Mouse (Mus musculus) heart, embryonic 16.5 days (tissue): ENCODE results near the gene Gm10273. TPM values are rescaled to one million over a fixed set of nuclear protein-coding genes. Genes with fewer than 3 reads are reported as not detected.
"Not testable (repeated sequence)": the region's sequence is repeated elsewhere in the genome, so short reads cannot be mapped to it uniquely, and the experiment has no call there.

ENCODE experiments used
- ATAC-seq: fragments of 200-750 bp; cut with Nextera tagmentation; replicated peaks from 2 replicates; pipeline ENCODE4 v1.8.0; 2017; ENCODE audit warnings: moderate number of reproducible peaks; ENCODE audit not compliant: insufficient read depth, low FRiP score; ENCODE audit errors: extremely low read depth
- H3K27ac ChIP-seq: fragments of 300-500 bp; sonication (generic); 2 replicates; pipeline ENCODE4 v1.5.1; 2014; ENCODE audit warnings: mild to moderate bottlenecking, low read length, control low read depth, moderate library complexity
- H3K27me3 ChIP-seq: fragments of 300-500 bp; sonication (generic); 2 replicates; pipeline ENCODE4 v1.6.1; 2014; ENCODE audit warnings: low read length, mixed read lengths; ENCODE audit not compliant: control insufficient read depth, insufficient read depth
- H3K36me3 ChIP-seq: fragments of 300-500 bp; sonication (generic); 2 replicates; pipeline ENCODE4 v1.6.1; 2014; ENCODE audit not compliant: control insufficient read depth, insufficient read depth
- H3K4me1 ChIP-seq: fragments of 300-500 bp; sonication (generic); 2 replicates; pipeline ENCODE4 v1.6.1; 2014; ENCODE audit warnings: low read length, mixed read lengths; ENCODE audit not compliant: control insufficient read depth, insufficient read depth
- H3K4me2 ChIP-seq: fragments of 300-500 bp; sonication (generic); 2 replicates; pipeline ENCODE4 v1.6.1; 2014; ENCODE audit warnings: low read depth, mild to moderate bottlenecking, control low read depth, low read length
- H3K4me3 ChIP-seq: fragments of 300-500 bp; sonication (generic); 2 replicates; pipeline ENCODE4 v1.5.1; 2014; ENCODE audit warnings: mild to moderate bottlenecking, control low read depth, low read length
- H3K9ac ChIP-seq: fragments of 300-500 bp; sonication (generic); 2 replicates; pipeline ENCODE4 v1.6.1; 2014; ENCODE audit warnings: low read length, control low read depth
- H3K9me3 ChIP-seq: fragments of 300-500 bp; sonication (generic); replicated peaks from 2 replicates; pipeline ENCODE4 v1.6.1; 2016; ENCODE audit warnings: low read length; ENCODE audit not compliant: control insufficient read depth
- WGBS: fragments of 180-500 bp; shearing (Covaris S2); extraction: QIAGEN DNeasy Blood & Tissue Kit; methylation state at CpG from one replicate; pipeline ENCODE4 v1.1.7; 2014; 5-methylcytosine and 5-hydroxymethylcytosine counted together
- polyA plus RNA-seq: library from polyadenylated mRNA; unstranded; fragments of >200 nt; fragmentation: Nextera tagmentation; extraction: Ambion mirVana; gene quantifications from 2 replicates; pipeline ENCODE4 v1.2.1, GENCODE M21; 2015

Gm10273 gene
- polyA plus RNA-seq: 5.9 and 65.1 TPM in 2 replicates

DNA sequence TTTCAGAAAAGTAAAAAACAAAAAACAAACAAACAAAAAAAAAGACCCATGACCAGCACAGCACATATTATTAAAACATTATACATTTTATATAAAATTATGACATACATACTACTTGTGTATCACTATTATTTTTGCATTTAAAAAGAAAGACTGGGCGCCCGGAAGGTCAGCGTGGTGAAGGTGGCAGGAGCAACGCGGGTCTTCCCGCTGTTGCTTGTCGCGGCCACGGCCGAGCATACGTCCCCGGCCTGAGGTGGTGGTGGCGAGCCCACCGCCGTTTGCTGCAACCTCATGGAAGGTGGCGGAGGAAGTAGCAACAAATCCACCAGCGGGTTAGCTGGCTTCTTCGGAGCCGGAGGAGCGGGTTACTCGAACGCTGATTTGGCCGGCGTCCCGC, at the start of gene Gm10273:
TSS of gene Gm10273 (plus strand) at position 172 of the 400 bp plus-strand sequence.
- not testable (repeated sequence) for H3K4me1 ChIP-seq, H3K36me3 ChIP-seq, H3K4me3 ChIP-seq, ATAC-seq, H3K9me3 ChIP-seq, H3K4me2 ChIP-seq, H3K27ac ChIP-seq, H3K9ac ChIP-seq, H3K27me3 ChIP-seq
- WGBS: 94% methylated on average over 8 of the region's 25 CpGs

DNA sequence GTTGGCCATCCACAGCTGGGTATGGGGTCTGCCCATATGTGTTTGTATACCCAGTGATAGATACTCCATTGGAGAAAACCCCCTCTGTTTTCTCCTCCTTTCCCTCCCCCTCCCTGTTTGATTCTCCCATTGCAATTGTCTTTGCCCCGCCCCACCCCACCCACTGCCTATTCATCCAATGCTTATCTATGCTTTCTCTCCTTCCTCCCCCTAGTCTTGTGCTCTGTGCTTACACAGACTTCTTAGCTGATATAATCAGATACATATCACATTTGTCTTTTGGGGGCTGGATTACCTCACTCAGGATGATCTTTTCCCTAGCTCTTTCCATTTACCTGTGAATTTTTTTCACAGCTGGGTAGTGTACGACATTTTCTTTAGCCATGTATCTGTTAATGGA, 48.9 kb upstream of the Gm10273 start:
- no peaks in the 10 kb centered on the region for H3K9me3 ChIP-seq
- no peak overlapping the region for H3K27ac ChIP-seq
- no peak overlapping the region for H3K4me3 ChIP-seq
- no peak for ATAC-seq
- no peaks in the 10 kb centered on the region for H3K27me3 ChIP-seq
- no peak overlapping the region for H3K9ac ChIP-seq
- no peak overlapping the region for H3K4me2 ChIP-seq
- H3K4me1 ChIP-seq: no peaks in the 10 kb centered on the region
- WGBS: 91% methylated on average over 2 of the region's 2 CpGs
- peaks cover 66% of the 10 kb centered on the region for H3K36me3 ChIP-seq

DNA sequence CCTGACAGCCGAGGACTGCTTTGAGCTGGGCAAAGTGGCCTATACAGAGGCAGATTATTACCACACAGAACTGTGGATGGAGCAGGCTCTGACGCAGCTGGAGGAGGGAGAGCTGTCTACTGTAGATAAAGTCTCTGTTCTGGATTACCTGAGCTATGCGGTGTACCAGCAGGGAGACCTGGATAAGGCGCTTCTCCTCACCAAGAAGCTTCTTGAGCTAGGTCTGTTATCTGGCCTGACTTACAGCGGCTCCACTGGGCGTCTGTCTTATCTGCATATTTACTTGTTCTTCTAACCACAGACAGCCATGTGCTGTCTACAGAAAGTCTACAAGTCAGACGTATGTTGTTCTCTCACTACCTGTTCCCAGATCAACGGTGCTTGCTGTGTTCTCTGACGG, 47.2 kb upstream of the Gm10273 start:
- H3K27me3 ChIP-seq: no peaks in the 10 kb centered on the region
- H3K27ac ChIP-seq: no peak overlapping the region
- no peak overlapping the region for H3K4me3 ChIP-seq
- no peaks in the 10 kb centered on the region for H3K9me3 ChIP-seq
- 72% methylated on average over 9 of the region's 9 CpGs for WGBS
- no peaks in the 10 kb centered on the region for H3K4me1 ChIP-seq
- no peak overlapping the region for H3K9ac ChIP-seq
- H3K36me3 ChIP-seq: peaks cover 65% of the 10 kb centered on the region
- H3K4me2 ChIP-seq: no peak overlapping the region
- ATAC-seq: no peak

DNA sequence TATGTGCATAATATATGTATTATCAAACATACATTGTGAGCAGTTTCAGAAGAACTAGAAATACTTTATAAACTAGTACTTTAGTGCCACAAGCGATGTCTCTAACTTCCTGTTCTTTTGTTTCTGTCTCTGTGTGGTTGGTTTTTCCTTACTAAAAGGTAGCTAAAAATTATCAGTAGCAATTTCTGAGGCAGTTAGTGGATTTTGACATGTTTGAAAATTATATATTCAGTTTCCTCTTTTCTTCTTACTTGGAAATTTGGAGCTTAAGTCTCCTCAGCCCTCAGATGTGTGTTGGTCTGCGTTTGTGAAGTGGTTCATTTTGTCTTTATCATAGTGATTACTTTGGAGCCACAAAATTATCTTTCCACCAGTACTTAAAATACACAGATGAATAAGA, 45.9 kb upstream of the Gm10273 start:
- H3K36me3 ChIP-seq: peaks cover 61% of the 10 kb centered on the region
- ATAC-seq: no peak
- no peak overlapping the region for H3K27ac ChIP-seq
- no peak overlapping the region for H3K4me3 ChIP-seq
- no peak overlapping the region for H3K9ac ChIP-seq
- no peaks in the 10 kb centered on the region for H3K9me3 ChIP-seq
- H3K4me2 ChIP-seq: no peak overlapping the region
- WGBS: 80% methylated on average over 2 of the region's 2 CpGs
- H3K4me1 ChIP-seq: no peaks in the 10 kb centered on the region
- no peaks in the 10 kb centered on the region for H3K27me3 ChIP-seq

DNA sequence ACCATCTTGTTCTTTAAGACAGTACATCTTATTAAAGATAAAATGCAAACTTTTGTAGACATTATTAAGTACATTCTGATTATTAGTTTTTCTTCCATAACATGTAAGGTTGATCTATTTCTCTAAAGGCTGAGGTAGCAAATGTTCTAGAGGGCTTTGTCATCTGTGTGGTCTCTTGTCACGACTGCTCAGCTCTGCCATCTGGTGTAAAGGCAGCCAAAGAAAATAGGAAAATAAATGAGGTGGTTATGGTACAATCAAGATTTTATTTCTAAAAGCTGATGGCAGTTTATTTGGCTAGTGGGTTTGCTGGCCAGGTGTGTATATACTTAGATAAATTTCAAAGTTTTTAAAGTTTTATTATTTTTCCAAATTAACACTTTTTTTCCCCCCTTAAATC, 42.4 kb upstream of the Gm10273 start:
- no peaks in the 10 kb centered on the region for H3K9me3 ChIP-seq
- no peaks in the 10 kb centered on the region for H3K27me3 ChIP-seq
- peaks cover 50% of the 10 kb centered on the region for H3K36me3 ChIP-seq
- no peak overlapping the region for H3K4me3 ChIP-seq
- ATAC-seq: no peak
- no peaks in the 10 kb centered on the region for H3K4me1 ChIP-seq
- H3K27ac ChIP-seq: no peak overlapping the region
- H3K9ac ChIP-seq: no peak overlapping the region
- H3K4me2 ChIP-seq: no peak overlapping the region
- 56% methylated on average over 1 of the region's 1 CpGs for WGBS

DNA sequence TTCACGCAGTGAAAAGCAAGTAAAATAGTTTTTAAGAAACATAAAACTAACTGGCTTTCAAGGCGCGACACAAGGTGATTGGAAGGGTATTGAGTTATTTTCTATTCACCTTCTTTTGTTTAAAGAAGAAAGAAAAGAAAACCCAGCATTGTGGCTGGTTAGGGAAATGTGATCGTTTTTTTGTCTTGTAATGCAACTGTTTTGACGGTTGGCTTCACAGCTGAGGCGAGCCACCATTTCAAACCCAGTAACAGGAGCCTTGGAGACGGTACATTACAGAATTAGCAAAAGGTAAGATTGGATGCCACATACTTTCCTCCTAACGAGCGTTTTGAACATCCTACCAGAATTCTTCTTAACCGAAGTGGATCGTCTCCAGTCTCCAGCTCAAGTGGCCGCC, 41.3 kb upstream of the Gm10273 start:
- Histone ChIP-seq H3K9ac (no peak overlapping the region), H3K27ac (no peak overlapping the region), H3K4me3 (no peak overlapping the region), H3K4me2 (no peak overlapping the region), H3K9me3 (no peaks in the 10 kb centered on the region), H3K4me1 (no peaks in the 10 kb centered on the region), H3K27me3 (no peaks in the 10 kb centered on the region), H3K36me3 (peaks cover 40% of the 10 kb centered on the region)
- 87% methylated on average over 12 of the region's 12 CpGs for WGBS
- ATAC-seq: no peak

DNA sequence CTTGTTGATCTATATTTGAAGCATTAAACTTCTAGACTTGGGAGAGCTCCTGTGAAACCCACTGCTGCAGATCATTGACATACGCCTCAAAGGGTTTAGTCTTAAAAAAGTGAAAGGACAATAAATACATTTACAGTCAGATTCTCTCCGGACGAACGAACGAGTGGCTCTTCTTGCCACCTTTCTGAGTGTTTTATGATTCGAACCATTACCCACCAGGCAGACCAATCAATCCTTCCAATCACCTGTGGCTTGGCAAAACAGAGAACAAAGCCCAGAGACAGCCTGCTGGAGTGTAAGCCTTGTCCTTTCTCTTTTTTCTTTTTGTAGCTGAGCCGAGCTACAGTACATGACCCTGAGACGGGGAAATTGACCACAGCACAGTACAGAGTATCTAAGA, 40.4 kb upstream of the Gm10273 start:
- Histone ChIP-seq H3K36me3 (peaks cover 36% of the 10 kb centered on the region), H3K9ac (no peak overlapping the region), H3K4me3 (no peak overlapping the region), H3K4me1 (no peaks in the 10 kb centered on the region), H3K27me3 (no peaks in the 10 kb centered on the region), H3K4me2 (no peak overlapping the region), H3K9me3 (no peaks in the 10 kb centered on the region), H3K27ac (no peak overlapping the region)
- ATAC-seq: no peak
- WGBS: 84% methylated on average over 8 of the region's 8 CpGs

DNA sequence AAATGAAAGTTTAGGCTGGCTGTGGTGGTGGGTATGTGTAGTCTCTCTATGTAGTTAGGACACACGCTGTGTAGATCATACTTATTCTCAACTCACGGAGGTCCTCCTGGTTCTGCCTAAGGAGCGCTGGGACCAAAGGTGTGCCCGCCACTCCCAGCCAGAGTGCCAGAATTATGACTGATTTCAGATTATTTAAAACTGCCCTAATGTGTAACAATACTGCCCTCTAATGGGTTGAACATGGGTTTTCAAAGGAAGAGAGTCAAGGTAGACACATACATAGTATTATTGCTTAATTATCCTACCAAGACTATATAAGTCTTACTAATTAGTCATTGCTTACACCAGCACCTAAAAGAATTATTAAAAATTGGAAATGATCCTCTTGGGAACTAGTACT, 36.7 kb upstream of the Gm10273 start:
- H3K27ac ChIP-seq: no peak overlapping the region
- H3K36me3 ChIP-seq: peaks cover 41% of the 10 kb centered on the region
- no peaks in the 10 kb centered on the region for H3K27me3 ChIP-seq
- H3K4me3 ChIP-seq: no peak overlapping the region
- H3K4me1 ChIP-seq: no peaks in the 10 kb centered on the region
- no peak overlapping the region for H3K9ac ChIP-seq
- H3K4me2 ChIP-seq: no peak overlapping the region
- WGBS: 88% methylated on average over 4 of the region's 4 CpGs
- H3K9me3 ChIP-seq: no peaks in the 10 kb centered on the region
- no peak for ATAC-seq

DNA sequence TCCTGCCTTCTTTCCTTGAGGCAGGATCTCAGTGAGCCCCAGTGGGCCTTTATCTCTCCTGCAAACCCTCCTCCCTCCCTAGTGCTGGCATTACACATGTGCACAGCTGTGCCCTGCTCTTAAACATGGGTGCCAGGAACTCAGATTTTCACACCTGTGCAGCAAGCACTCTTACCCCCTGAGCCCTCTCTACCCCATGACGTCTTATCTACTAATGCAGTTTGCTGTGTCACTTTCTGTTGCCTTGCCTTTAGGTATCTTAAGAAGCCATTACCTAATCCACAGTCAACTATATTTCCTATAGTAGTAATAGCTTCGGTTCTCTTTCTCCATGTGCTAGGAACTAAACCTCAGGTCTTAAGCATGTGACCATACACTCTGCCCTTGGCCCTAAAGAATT, 32.2 kb upstream of the Gm10273 start:
- WGBS: 79% methylated on average over 2 of the region's 2 CpGs
- H3K36me3 ChIP-seq: peaks cover 54% of the 10 kb centered on the region
- ATAC-seq: no peak

DNA sequence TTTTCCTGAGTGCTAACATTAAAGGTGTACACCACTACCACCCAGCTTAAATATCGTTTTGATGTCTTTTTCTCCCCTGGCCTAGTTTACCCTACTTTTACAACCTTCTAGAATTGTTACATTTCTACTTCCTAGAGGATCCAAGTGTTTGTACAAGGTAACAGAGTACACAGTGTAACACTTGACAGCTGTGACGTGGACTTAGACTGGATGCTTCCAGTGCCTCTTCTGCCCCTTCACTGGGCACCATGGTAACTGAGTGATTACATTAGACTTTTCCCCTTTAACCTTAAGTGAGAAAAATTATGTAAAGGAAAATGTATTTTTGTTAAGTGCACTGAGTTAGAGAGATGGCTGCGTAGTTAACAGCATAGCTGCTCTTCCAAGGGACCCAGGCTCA, 30.9 kb upstream of the Gm10273 start:
- 87% methylated on average over 3 of the region's 3 CpGs for WGBS
- Histone ChIP-seq H3K9ac (no peak overlapping the region), H3K4me3 (no peak overlapping the region), H3K4me1 (no peaks in the 10 kb centered on the region), H3K4me2 (no peak overlapping the region), H3K36me3 (peaks cover 60% of the 10 kb centered on the region), H3K27ac (no peak overlapping the region), H3K27me3 (no peaks in the 10 kb centered on the region), H3K9me3 (no peaks in the 10 kb centered on the region)
- no peak for ATAC-seq

More for the DNA sequence above, 32.2 kb upstream of the Gm10273 start:
- Histone ChIP-seq H3K27me3 (no peaks in the 10 kb centered on the region), H3K4me1 (no peaks in the 10 kb centered on the region), H3K27ac (no peak overlapping the region), H3K4me2 (no peak overlapping the region), H3K4me3 (no peak overlapping the region), H3K9me3 (no peaks in the 10 kb centered on the region), H3K9ac (no peak overlapping the region)
